Mouse (Mus musculus): ENCODE data around the gene Ubl3. TPM values are rescaled to one million over a fixed set of nuclear protein-coding genes. Genes with fewer than 3 reads are reported as not detected.

Ubl3 gene
- 100 to 1,000 TPM; 150 to 159 TPM for total RNA-seq (2021)
- long read RNA-seq, experiment 1, transcript Ubl3-204 (6 exons, 2,064 nt) = minor isoform, 75 of 298 reads
- long read RNA-seq, experiment 1, transcript Ubl3-201 (5 exons, 2,537 nt) = major isoform, 208 of 298 reads
- long read RNA-seq, experiment 1, partial matches to known transcripts = 14 of 298 reads
- long read RNA-seq, experiment 1, other reads (novel, unspliced or antisense) = 1 of 298 reads
- long read RNA-seq, experiment 2, full-length matches to known transcripts = 340 of 355 reads
- long read RNA-seq, experiment 2, partial matches to known transcripts = 4 of 355 reads
- long read RNA-seq, experiment 2, other reads (novel, unspliced or antisense) = 11 of 355 reads

DNA sequence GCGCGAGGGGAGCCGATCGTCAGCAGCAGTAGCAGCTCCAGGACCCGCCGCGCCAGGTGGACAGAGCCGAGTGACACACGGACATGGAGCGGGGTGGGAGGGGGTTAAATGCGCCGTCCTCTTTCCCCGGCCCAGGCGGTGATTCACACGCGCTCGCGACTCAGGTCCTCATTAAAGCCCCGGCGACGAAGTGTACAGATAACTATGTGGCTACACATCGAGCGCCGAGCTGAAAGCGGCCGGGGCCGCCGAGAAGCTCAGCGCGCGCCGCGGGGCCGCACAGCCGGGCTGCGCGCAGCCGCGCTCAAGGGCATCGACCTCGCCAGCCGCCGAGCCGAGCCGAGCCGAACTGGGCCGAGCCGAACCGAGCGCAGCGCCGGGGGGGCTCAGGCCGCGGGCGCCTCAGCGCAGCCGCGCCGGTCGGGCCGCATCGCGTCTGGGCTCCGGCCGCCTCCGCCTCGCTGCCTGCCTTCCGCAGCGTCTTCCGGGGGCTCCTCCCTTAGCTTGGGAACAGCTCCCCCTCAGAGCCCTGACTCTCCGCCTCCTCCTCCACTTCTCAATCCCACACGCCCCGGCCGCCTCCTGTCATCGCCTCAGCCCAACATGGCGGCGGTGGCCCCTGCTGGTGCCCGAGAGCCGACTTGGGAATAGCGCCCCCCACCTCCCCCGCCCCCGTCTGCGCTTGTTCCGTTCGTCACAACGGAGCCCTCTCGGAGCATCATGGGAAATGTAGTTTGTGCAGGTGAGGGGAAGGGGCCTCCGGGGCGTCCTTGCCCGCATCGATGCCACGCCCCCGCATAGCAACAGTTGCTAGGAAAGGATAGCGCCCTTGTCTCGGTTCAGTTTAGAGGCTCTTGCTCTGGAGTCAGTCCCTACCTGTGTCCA is at the start of gene Ubl3:
Ubl3 (minus strand) TSS at position 603 of the 885 bp plus-strand sequence.
- DNase-seq (ENCODE audit: low spot score) = peak; percentile 88

GRCm38 (mm10) chr5:148598376-148598775 is 45.8 kb upstream of the Ubl3 start:
- DNase-seq (ENCODE audit: low spot score) = no peak

- DNase-seq (ENCODE audit: low spot score) = no peak
These were observed 43.6 kb upstream of the Ubl3 start for GRCm38 (mm10) chr5:148596086-148596753.

DNA sequence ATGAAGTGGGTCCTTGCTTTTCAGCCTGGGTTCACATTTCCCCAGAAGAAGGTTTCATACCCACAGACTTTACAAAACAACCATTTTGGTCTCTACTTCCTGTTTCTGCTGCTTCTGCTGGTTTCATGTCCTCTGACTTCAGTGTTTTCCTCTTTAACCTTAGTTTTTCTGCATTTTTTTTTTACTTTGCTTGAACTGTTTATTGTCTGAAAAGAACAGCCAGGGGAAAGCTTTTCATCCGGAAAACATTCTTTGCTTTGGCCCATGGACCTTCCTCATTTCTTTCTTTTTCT is 42.8 kb upstream of the Ubl3 start:
- DNase-seq (ENCODE audit: low spot score) = no peak

- DNase-seq (ENCODE audit: low spot score) = no peak
These were observed 42.3 kb upstream of the Ubl3 start for GRCm38 (mm10) chr5:148594693-148595458.

DNA sequence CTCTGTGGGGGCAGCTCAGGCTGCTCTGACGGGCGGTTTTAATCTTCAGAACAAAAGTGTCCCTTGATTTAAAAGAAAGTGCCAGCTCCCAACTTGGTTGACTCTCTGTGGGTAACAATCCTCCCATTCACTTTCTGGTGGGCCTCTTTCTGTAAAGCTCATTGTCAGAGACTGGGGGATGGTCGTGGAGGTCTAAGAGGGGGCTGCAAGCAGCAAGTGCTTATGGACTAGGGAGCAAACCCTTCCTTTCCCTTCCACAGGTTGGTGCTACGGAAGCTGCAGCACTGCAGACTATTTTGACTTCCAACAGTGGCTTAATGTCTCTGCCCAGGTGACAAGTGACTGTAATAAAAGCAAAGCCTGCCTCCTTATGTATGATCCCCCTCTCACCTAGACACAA is 41.0 kb upstream of the Ubl3 start:
- DNase-seq (ENCODE audit: low spot score) = no peak

- no peak for DNase-seq (ENCODE audit: low spot score)
These were observed 38.9 kb upstream of the Ubl3 start for GRCm38 (mm10) chr5:148591448-148591862.

DNA sequence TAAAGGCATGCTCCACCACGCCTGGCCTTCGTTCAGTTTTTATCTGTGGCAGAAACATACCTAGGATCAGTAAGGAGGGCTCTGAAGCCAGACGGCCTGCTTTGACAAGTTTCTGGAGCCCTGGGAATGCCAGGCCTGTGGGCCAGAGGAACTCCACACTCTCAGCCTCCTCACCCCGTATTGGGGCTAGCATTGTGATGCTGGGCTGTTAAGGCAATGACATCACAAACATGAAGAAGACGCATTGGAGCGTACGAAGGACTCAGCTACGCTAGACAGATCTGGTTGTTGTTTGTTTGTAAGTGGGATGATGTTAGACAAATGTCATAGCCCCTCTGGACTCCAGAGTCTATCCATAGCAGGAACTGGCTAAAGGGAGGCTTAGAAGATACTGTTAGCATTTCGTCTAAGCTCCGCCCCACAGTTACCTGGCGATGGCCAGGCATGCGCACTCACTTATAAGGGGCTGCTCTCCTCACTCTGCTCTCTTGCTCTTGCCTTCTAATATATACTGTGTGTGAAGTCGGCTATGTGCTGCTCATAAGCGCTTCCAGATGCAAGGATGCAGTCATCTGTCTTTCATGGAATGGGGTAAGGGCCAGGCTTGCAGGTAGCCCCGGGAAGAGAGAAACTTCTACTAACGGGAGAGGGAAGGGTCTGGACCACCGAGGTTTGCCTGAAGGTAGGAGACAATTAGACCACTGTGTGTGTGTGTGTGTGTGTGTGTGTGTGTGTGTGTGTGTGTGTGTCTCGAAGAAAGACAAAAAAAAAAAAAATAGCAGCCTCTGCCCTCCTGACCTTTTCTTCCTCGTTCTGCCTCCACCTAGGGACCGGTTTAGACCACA is 38.2 kb upstream of the Ubl3 start:
- no peak for DNase-seq (ENCODE audit: low spot score)

- DNase-seq (ENCODE audit: low spot score) = no peak
These were observed 36.4 kb upstream of the Ubl3 start for GRCm38 (mm10) chr5:148588987-148589386.

- no peak for DNase-seq (ENCODE audit: low spot score)
These were observed 35.6 kb upstream of the Ubl3 start for GRCm38 (mm10) chr5:148588142-148588650.

DNA sequence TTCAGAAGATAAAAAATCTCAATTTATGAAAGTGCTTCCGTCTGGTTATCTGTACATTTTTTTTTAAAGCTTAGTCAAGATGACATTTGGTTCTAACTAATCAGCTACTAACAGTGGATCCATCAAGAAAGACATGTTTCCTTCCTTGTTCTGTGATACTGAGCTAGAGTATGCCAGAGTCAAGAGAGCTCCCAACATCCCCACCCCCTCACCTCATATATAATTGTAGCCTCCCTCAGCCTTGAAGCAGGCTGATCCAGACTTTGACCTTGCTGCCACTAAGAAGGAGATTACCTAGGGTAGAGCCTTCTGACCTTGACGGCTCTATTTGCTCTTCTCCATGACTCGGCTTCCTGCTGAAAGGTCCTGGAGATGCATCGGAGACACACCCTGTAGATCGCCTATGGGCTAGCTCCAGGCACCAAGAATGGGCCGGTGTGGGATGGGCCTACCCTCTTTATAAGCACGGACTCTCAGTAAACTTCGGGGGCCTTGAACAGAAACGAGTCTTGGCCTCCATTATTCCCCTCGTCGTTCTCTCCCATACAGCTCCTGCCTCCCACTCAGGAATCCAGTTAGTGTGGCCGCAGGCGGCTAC is 27.9 kb upstream of the Ubl3 start:
- no peak for DNase-seq (ENCODE audit: low spot score)

DNA sequence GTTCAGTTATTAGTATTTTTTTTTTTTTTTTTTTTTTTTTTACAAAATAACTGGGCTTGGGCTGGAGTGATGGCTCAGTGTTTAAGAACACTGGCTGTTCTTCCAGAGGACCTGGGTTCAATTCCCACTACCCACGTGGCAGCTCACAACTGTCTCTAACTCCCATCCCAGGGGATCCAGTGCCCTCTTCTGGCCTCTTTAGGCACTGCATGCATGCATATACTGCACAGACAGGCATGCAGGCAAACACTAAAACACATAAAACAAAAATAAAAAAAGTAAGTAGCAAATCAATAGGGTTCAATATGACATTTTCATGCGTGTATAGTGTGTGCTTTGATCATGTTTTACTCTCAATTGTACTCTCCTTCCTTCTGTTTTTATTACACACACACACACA is 26.6 kb upstream of the Ubl3 start:
- DNase-seq (ENCODE audit: low spot score) = no peak

DNA sequence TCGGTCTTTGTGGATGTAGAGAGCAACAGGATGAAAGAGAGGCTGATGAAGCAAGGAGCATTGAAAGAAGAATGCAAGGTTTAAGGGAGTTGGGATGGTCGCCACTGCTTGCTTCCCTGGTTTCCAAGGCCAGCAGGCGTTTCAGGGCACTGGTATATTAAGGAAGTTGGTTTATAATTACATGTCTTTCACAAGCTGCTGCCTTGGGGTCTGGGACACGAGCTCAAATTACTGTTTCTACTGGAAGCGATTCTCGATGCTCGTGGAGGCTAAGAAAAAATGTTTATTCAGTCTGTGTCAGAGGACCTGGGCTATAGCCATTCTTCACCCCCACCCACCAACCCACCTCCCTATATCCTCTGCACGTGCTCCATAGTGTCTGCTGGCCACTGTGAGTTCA is 25.8 kb upstream of the Ubl3 start:
- no peak for DNase-seq (ENCODE audit: low spot score)

GRCm38 (mm10) chr5:148577278-148577677 is 24.7 kb upstream of the Ubl3 start:
- DNase-seq (ENCODE audit: low spot score) = no peak

DNA sequence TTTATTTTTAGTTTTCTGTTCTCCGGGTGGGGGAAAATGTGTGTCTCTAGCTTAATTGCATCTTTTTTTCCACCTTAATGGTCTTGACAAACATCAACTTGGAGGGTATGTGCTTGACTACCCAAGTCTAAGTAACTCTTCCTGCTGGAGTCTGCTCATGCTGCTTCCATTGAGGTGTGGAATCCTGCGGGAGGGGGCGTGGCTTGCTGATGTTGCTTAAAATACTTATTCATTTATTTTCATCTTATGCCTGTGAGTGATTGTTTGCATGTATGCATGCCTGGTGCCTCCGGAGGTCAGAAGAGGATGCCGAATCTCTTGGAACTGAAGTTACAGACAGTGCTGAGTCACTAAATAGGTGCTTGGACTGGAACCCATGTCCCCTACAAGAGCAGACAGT is 22.6 kb upstream of the Ubl3 start:
- no peak for DNase-seq (ENCODE audit: low spot score)

GRCm38 (mm10) chr5:148572676-148573075 is 20.1 kb upstream of the Ubl3 start:
- no peak for DNase-seq (ENCODE audit: low spot score)

DNA sequence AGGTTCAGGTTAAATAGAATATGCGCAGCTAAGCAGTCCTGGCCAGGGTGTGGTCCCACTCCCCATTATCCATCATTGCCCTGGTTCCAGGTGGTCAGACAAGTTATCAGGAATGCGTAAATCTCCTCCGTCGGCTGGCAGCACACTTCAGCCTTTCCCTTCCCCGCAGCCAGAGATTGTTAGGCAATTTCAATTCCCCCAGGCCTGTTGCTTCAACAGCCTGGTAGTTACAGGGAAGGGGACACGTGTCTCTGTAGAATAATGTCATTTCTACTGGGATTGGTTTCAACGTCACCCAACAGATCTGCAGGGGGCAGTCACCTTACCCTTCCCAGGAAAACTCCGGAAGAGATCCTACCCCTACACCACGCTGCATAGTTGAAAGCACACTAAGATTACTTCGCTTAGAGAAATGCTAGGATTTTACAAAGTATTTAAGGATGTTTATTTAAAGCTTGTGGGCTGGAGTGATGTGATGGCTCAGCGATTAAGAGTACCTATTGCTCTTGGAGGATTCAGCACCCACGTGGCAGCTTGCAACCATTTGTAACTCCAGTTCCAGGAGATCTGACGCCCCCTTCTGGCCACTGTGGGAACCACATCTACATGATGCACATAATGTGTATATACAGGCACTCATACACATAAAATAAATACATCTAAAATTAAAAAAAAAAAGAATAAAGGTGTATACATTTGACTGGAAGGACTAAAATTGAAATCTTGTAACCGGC is 18.1 kb upstream of the Ubl3 start:
- DNase-seq (ENCODE audit: low spot score) = no peak

DNA sequence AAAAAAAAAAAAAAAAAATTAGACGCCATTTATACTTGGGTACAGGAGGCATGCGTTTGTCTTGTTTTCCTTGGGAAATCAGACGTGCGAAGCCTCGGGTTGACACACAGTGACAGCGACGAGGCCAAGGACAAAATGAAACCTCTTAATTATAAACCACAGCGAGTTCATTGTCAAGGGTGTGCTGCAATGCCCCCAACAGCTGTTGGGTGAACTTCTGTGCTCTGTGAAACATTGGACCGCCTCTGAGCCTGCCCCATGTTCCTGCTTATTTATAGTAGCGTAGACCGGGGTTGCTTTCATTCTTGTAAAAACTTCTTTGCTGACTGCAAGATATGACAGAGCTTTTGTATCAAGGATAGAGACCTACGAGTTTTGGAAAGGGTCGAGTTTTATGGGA is 16.9 kb upstream of the Ubl3 start:
- peak; percentile 41 for DNase-seq (ENCODE audit: low spot score)

- DNase-seq (ENCODE audit: low spot score) = no peak
These were observed 13.0 kb upstream of the Ubl3 start for GRCm38 (mm10) chr5:148565636-148566035.

All from gastrocnemius, adult 18-20 months (tissue).